In genomic region chr15:62176076-62176475, GRCm38 (mm10) we compare ENCODE assay signal across 30 mouse cellular contexts.
"Had no signal": no experiment of that assay in that cellular context is flagged by ENCODE, and none has a peak within 500 bp of the region (broad histone marks: within the 10 kb centered on the region; RNA-seq: fewer than 3 reads in every experiment).

No protein-coding gene starts in this region.

- H3K4me2 ChIP-seq: limb, embryonic 12.5 days; limb, embryonic 13.5 days; limb, embryonic 15.5 days; liver, embryonic 11.5 days; liver, embryonic 12.5 days; liver, embryonic 13.5 days; liver, embryonic 15.5 days; lung, embryonic 14.5 days; lung, embryonic 15.5 days; midbrain, embryonic 11.5 days; midbrain, embryonic 12.5 days; midbrain, embryonic 13.5 days; midbrain, embryonic 15.5 days; neural tube, embryonic 12.5 days had no signal

- H3K9ac ChIP-seq: limb, embryonic 12.5 days; limb, embryonic 13.5 days; limb, embryonic 15.5 days; liver, embryonic 12.5 days; liver, embryonic 13.5 days; liver, embryonic 14.5 days; liver, embryonic 15.5 days; liver, postnatal 0 days; lung, embryonic 14.5 days; lung, embryonic 15.5 days; midbrain, embryonic 12.5 days; midbrain, embryonic 13.5 days; midbrain, embryonic 15.5 days; neural tube, embryonic 12.5 days had no signal

- H3K9me3 ChIP-seq: limb, embryonic 10.5 days; limb, embryonic 12.5 days; limb, embryonic 13.5 days; limb, embryonic 15.5 days; liver, embryonic 12.5 days; liver, embryonic 13.5 days; liver, embryonic 15.5 days; lung, embryonic 15.5 days; megakaryocyte, embryonic 14.5 days; midbrain, embryonic 10.5 days; midbrain, embryonic 12.5 days; midbrain, embryonic 13.5 days; midbrain, embryonic 15.5 days; neural tube, embryonic 12.5 days had no signal

- H3K27ac ChIP-seq: limb, embryonic 10.5 days; limb, embryonic 12.5 days; limb, embryonic 13.5 days; limb, embryonic 15.5 days; liver, embryonic 12.5 days; liver, embryonic 14.5 days; liver, embryonic 15.5 days; lung, embryonic 15.5 days; macrophage; midbrain, embryonic 10.5 days; midbrain, embryonic 12.5 days; midbrain, embryonic 13.5 days; midbrain, embryonic 15.5 days; neural tube, embryonic 12.5 days had no signal

- H3K4me3 ChIP-seq: limb, embryonic 10.5 days; limb, embryonic 12.5 days; limb, embryonic 13.5 days; limb, embryonic 15.5 days; liver, embryonic 12.5 days; liver, embryonic 13.5 days; liver, embryonic 15.5 days; lung, embryonic 15.5 days; megakaryocyte, embryonic 14.5 days; midbrain, embryonic 10.5 days; midbrain, embryonic 12.5 days; midbrain, embryonic 13.5 days; midbrain, embryonic 15.5 days; myocyte; neural tube, embryonic 12.5 days had no signal

- H3K4me1 ChIP-seq: limb, embryonic 15.5 days; lung, embryonic 15.5 days; midbrain, embryonic 13.5 days; midbrain, embryonic 15.5 days; neural tube, embryonic 12.5 days had no signal

- H3K36me3 ChIP-seq: limb, embryonic 10.5 days; limb, embryonic 12.5 days; limb, embryonic 13.5 days; limb, embryonic 15.5 days; liver, embryonic 15.5 days; lung, embryonic 15.5 days; midbrain, embryonic 10.5 days; midbrain, embryonic 12.5 days; midbrain, embryonic 13.5 days; midbrain, embryonic 15.5 days; neural tube, embryonic 12.5 days had no signal

- DNase-seq: left cerebral cortex, postnatal 4 days; liver; liver, embryonic 13.5 days; liver, postnatal 0 days; lung, adult 18-20 months; lung, adult 2 months; lung, embryonic 14.5 days; lung, postnatal 10 days; lung, postnatal 14 days; lung, postnatal 36 days; lung, postnatal 4 days; midbrain, embryonic 14.5 days had no signal

- H3K27me3 ChIP-seq: limb, embryonic 12.5 days; limb, embryonic 15.5 days; liver, embryonic 12.5 days; liver, embryonic 13.5 days; liver, embryonic 15.5 days; lung, embryonic 15.5 days; megakaryocyte, embryonic 14.5 days; midbrain, embryonic 12.5 days; midbrain, embryonic 13.5 days; midbrain, embryonic 15.5 days; neural tube, embryonic 12.5 days had no signal
